Mouse (Mus musculus): ENCODE results near the gene Kng1. TPM values are rescaled to one million over a fixed set of nuclear protein-coding genes. Genes with fewer than 3 reads are reported as not detected.

Gene Kng1
- polyA plus RNA-seq, 1 experiment from 2014 or later = not detected

- Histone ChIP-seq H3K27ac (replicated peaks; ENCODE audit: low read depth, low read length) (no peak overlapping the region), H3K9me3 (replicated peaks; ENCODE audit: control insufficient read depth, low read length) (no peaks in the 10 kb centered on the region), H3K36me3 (replicated peaks; ENCODE audit: control insufficient read depth, insufficient read depth, low read depth, low read length) (peaks cover 7% of the 10 kb centered on the region), H3K9ac (replicated peaks; ENCODE audit: low read length) (no peak overlapping the region), H3K4me3 (ENCODE audit: low read depth, low read length) (no peak overlapping the region), H3K4me2 (ENCODE audit: low read depth, low read length) (no peak overlapping the region), H3K27me3 (ENCODE audit: control insufficient read depth, insufficient read depth, low read length) (no peaks in the 10 kb centered on the region), H3K4me1 (ENCODE audit: control insufficient read depth, insufficient read depth, low read length) (no peaks in the 10 kb centered on the region)
- no peak for ATAC-seq (replicated peaks; ENCODE audit: insufficient number of reproducible peaks, low FRiP score, low TSS enrichment, low read depth)
- DNase-seq (ENCODE audit: low spot score) = no peak
- WGBS = 85% methylated on average over 12 of the region's 12 CpGs
Measured at GRCm38 (mm10) chr16:23112348-23112747, 54.7 kb downstream of the Kng1 start.

GRCm38 (mm10) chr16:23112861-23113435, 55.3 kb downstream of the Kng1 start:
- Histone ChIP-seq H3K4me1 (ENCODE audit: control insufficient read depth, insufficient read depth, low read length) (no peaks in the 10 kb centered on the region), H3K4me3 (ENCODE audit: low read depth, low read length) (no peak overlapping the region), H3K9me3 (replicated peaks; ENCODE audit: control insufficient read depth, low read length) (no peaks in the 10 kb centered on the region), H3K4me2 (ENCODE audit: low read depth, low read length) (no peak overlapping the region), H3K27ac (replicated peaks; ENCODE audit: low read depth, low read length) (no peak overlapping the region), H3K9ac (replicated peaks; ENCODE audit: low read length) (no peak overlapping the region), H3K36me3 (replicated peaks; ENCODE audit: control insufficient read depth, insufficient read depth, low read depth, low read length) (peaks cover 7% of the 10 kb centered on the region), H3K27me3 (ENCODE audit: control insufficient read depth, insufficient read depth, low read length) (no peaks in the 10 kb centered on the region)
- 64% methylated on average over 9 of the region's 9 CpGs for WGBS
- no peak for ATAC-seq (replicated peaks; ENCODE audit: insufficient number of reproducible peaks, low FRiP score, low TSS enrichment, low read depth)
- DNase-seq (ENCODE audit: low spot score) = no peak

GRCm38 (mm10) chr16:23113903-23114302, 56.2 kb downstream of the Kng1 start:
- H3K27ac ChIP-seq (replicated peaks; ENCODE audit: low read depth, low read length) = no peak overlapping the region
- no peak overlapping the region for H3K4me2 ChIP-seq (ENCODE audit: low read depth, low read length)
- ATAC-seq (replicated peaks; ENCODE audit: insufficient number of reproducible peaks, low FRiP score, low TSS enrichment, low read depth) (no peak), DNase-seq (ENCODE audit: low spot score) (no peak)
- H3K27me3 ChIP-seq (ENCODE audit: control insufficient read depth, insufficient read depth, low read length) = no peaks in the 10 kb centered on the region
- H3K4me3 ChIP-seq (ENCODE audit: low read depth, low read length) = no peak overlapping the region
- no peaks in the 10 kb centered on the region for H3K9me3 ChIP-seq (replicated peaks; ENCODE audit: control insufficient read depth, low read length)
- no peaks in the 10 kb centered on the region for H3K4me1 ChIP-seq (ENCODE audit: control insufficient read depth, insufficient read depth, low read length)
- no peak overlapping the region for H3K9ac ChIP-seq (replicated peaks; ENCODE audit: low read length)
- peaks cover 7% of the 10 kb centered on the region for H3K36me3 ChIP-seq (replicated peaks; ENCODE audit: control insufficient read depth, insufficient read depth, low read depth, low read length)

- no peak overlapping the region for H3K9ac ChIP-seq (replicated peaks; ENCODE audit: low read length)
- H3K27ac ChIP-seq (replicated peaks; ENCODE audit: low read depth, low read length) = no peak overlapping the region
- no peak overlapping the region for H3K4me2 ChIP-seq (ENCODE audit: low read depth, low read length)
- DNase-seq (ENCODE audit: low spot score) (no peak), ATAC-seq (replicated peaks; ENCODE audit: insufficient number of reproducible peaks, low FRiP score, low TSS enrichment, low read depth) (0 out of 2 replicates have a peak, but pooled peaks have one; percentile 46)
- peaks cover 7% of the 10 kb centered on the region for H3K36me3 ChIP-seq (replicated peaks; ENCODE audit: control insufficient read depth, insufficient read depth, low read depth, low read length)
- no peaks in the 10 kb centered on the region for H3K9me3 ChIP-seq (replicated peaks; ENCODE audit: control insufficient read depth, low read length)
- H3K27me3 ChIP-seq (ENCODE audit: control insufficient read depth, insufficient read depth, low read length) = no peaks in the 10 kb centered on the region
- H3K4me1 ChIP-seq (ENCODE audit: control insufficient read depth, insufficient read depth, low read length) = no peaks in the 10 kb centered on the region
- WGBS = 70% methylated on average over 5 of the region's 5 CpGs
- H3K4me3 ChIP-seq (ENCODE audit: low read depth, low read length) = no peak overlapping the region
Measured at GRCm38 (mm10) chr16:23114339-23115171, 56.9 kb downstream of the Kng1 start.

- H3K4me3 ChIP-seq (ENCODE audit: low read depth, low read length) = no peak overlapping the region
- no peaks in the 10 kb centered on the region for H3K9me3 ChIP-seq (replicated peaks; ENCODE audit: control insufficient read depth, low read length)
- H3K27ac ChIP-seq (replicated peaks; ENCODE audit: low read depth, low read length) = no peak overlapping the region
- H3K27me3 ChIP-seq (ENCODE audit: control insufficient read depth, insufficient read depth, low read length) = no peaks in the 10 kb centered on the region
- no peak overlapping the region for H3K9ac ChIP-seq (replicated peaks; ENCODE audit: low read length)
- peaks cover 7% of the 10 kb centered on the region for H3K36me3 ChIP-seq (replicated peaks; ENCODE audit: control insufficient read depth, insufficient read depth, low read depth, low read length)
- H3K4me2 ChIP-seq (ENCODE audit: low read depth, low read length) = no peak overlapping the region
- no peaks in the 10 kb centered on the region for H3K4me1 ChIP-seq (ENCODE audit: control insufficient read depth, insufficient read depth, low read length)
- DNase-seq (ENCODE audit: low spot score) = no peak
- WGBS = 81% methylated on average over 3 of the region's 3 CpGs
- no peak for ATAC-seq (replicated peaks; ENCODE audit: insufficient number of reproducible peaks, low FRiP score, low TSS enrichment, low read depth)
Measured at GRCm38 (mm10) chr16:23115486-23115885, 57.8 kb downstream of the Kng1 start.

GRCm38 (mm10) chr16:23117173-23117572, 59.5 kb downstream of the Kng1 start:
- Histone ChIP-seq H3K4me3 (ENCODE audit: low read depth, low read length) (no peak overlapping the region), H3K9ac (replicated peaks; ENCODE audit: low read length) (no peak overlapping the region), H3K4me1 (ENCODE audit: control insufficient read depth, insufficient read depth, low read length) (no peaks in the 10 kb centered on the region), H3K36me3 (replicated peaks; ENCODE audit: control insufficient read depth, insufficient read depth, low read depth, low read length) (peaks cover 7% of the 10 kb centered on the region), H3K4me2 (ENCODE audit: low read depth, low read length) (no peak overlapping the region), H3K27ac (replicated peaks; ENCODE audit: low read depth, low read length) (no peak overlapping the region), H3K27me3 (ENCODE audit: control insufficient read depth, insufficient read depth, low read length) (no peaks in the 10 kb centered on the region), H3K9me3 (replicated peaks; ENCODE audit: control insufficient read depth, low read length) (no peaks in the 10 kb centered on the region)
- WGBS = 72% methylated on average over 4 of the region's 4 CpGs
- ATAC-seq (replicated peaks; ENCODE audit: insufficient number of reproducible peaks, low FRiP score, low TSS enrichment, low read depth) (no peak), DNase-seq (ENCODE audit: low spot score) (no peak)

- H3K36me3 ChIP-seq (replicated peaks; ENCODE audit: control insufficient read depth, insufficient read depth, low read depth, low read length) = no peaks in the 10 kb centered on the region; the same call in none of the 2 replicates
Measured at GRCm38 (mm10) chr16:23122446-23122845, 64.8 kb downstream of the Kng1 start.

GRCm38 (mm10) chr16:23123104-23123503, 65.4 kb downstream of the Kng1 start:
- no peak for ATAC-seq (replicated peaks; ENCODE audit: insufficient number of reproducible peaks, low FRiP score, low TSS enrichment, low read depth)

More at GRCm38 (mm10) chr16:23122446-23122845, 64.8 kb downstream of the Kng1 start:
- Histone ChIP-seq H3K27me3 (ENCODE audit: control insufficient read depth, insufficient read depth, low read length) (no peaks in the 10 kb centered on the region), H3K4me2 (ENCODE audit: low read depth, low read length) (no peak overlapping the region), H3K9ac (replicated peaks; ENCODE audit: low read length) (no peak overlapping the region), H3K4me1 (ENCODE audit: control insufficient read depth, insufficient read depth, low read length) (no peaks in the 10 kb centered on the region), H3K9me3 (replicated peaks; ENCODE audit: control insufficient read depth, low read length) (no peaks in the 10 kb centered on the region), H3K4me3 (ENCODE audit: low read depth, low read length) (no peak overlapping the region), H3K27ac (replicated peaks; ENCODE audit: low read depth, low read length) (no peak overlapping the region)
- WGBS = 96% methylated on average over 3 of the region's 3 CpGs
- ATAC-seq (replicated peaks; ENCODE audit: insufficient number of reproducible peaks, low FRiP score, low TSS enrichment, low read depth) (no peak), DNase-seq (ENCODE audit: low spot score) (no peak)

More at GRCm38 (mm10) chr16:23123104-23123503, 65.4 kb downstream of the Kng1 start:
- 92% methylated on average over 4 of the region's 4 CpGs for WGBS
- H3K27me3 ChIP-seq (ENCODE audit: control insufficient read depth, insufficient read depth, low read length) = no peaks in the 10 kb centered on the region
- no peaks in the 10 kb centered on the region; the same call in none of the 2 replicates for H3K36me3 ChIP-seq (replicated peaks; ENCODE audit: control insufficient read depth, insufficient read depth, low read depth, low read length)
- no peak overlapping the region for H3K9ac ChIP-seq (replicated peaks; ENCODE audit: low read length)
- no peaks in the 10 kb centered on the region for H3K4me1 ChIP-seq (ENCODE audit: control insufficient read depth, insufficient read depth, low read length)
- no peak overlapping the region for H3K27ac ChIP-seq (replicated peaks; ENCODE audit: low read depth, low read length)
- no peak for DNase-seq (ENCODE audit: low spot score)
- H3K4me2 ChIP-seq (ENCODE audit: low read depth, low read length) = no peak overlapping the region
- H3K4me3 ChIP-seq (ENCODE audit: low read depth, low read length) = no peak overlapping the region
- H3K9me3 ChIP-seq (replicated peaks; ENCODE audit: control insufficient read depth, low read length) = no peaks in the 10 kb centered on the region

All from embryonic facial prominence, embryonic 11.5 days (tissue).